Mouse (Mus musculus) gastrocnemius, postnatal 25 days (tissue): Measurements from ENCODE around the gene Lamb1. TPM values are rescaled to one million over a fixed set of nuclear protein-coding genes. Genes with fewer than 3 reads are reported as not detected.

Source experiments
- DNase-seq: peaks from one replicate; pipeline ENCODE4 v3.0.0; 2022
- long read RNA-seq, 2 experiments: library from polyadenylated mRNA; stranded (forward); transcript quantifications; one replicate each; pipeline ENCODE4 v2.0.0; 2021
- total RNA-seq, 2 experiments: library from RNA; stranded (reverse); gene quantifications; 1 replicate in 1 of 2; 2 replicates in 1 of 2; pipeline ENCODE4 v1.2.3; 2021

The Lamb1 gene
- total RNA-seq = 10 to 100 TPM; 31.7 to 32.2 TPM
- long read RNA-seq, experiment 1, full-length matches to known transcripts = 3 of 11 reads
- long read RNA-seq, experiment 1, partial matches to known transcripts = 5 of 11 reads
- long read RNA-seq, experiment 1, other reads (novel, unspliced or antisense) = 3 of 11 reads
- long read RNA-seq, experiment 2, full-length matches to known transcripts = 4 of 15 reads
- long read RNA-seq, experiment 2, partial matches to known transcripts = 8 of 15 reads
- long read RNA-seq, experiment 2, other reads (novel, unspliced or antisense) = 3 of 15 reads

DNA sequence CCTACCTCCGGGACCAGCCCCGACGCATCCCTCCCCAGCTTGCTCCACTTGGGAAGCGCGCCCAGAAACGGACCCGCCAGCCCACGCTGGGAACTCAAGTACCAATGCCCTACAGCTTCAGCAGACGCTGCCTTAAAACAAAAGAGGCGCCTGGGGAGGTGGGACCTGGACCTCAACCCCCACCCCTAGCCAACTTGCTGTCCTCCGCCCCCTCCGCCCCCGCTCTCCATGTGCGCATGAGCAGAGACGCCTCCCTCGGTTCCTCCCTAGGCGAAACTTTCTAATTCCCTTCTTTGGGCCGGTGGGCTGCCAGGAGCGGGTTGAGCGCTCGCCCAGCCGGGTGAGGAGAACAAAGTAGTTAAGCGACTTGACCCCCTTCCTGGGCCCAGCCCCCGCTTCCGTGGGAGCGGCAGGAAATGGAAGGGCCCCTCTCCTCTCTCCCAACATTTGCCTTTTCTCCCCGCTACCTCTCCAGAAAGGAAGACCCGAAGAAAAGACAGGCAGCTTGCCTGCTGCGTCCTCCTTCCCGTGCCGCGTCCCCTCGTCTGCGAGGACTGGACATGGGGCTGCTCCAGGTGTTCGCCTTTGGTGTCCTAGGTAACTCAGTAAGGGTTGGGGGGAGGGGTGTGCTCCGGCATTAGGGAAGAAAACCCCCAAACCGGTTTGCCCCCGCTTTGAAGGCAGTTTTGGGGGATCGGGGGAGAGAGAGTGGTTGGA is at the start of gene Lamb1:
TSS of gene Lamb1 (plus strand) at position 230 of the 717 bp plus-strand sequence.
- peak; percentile 66 for DNase-seq

DNA sequence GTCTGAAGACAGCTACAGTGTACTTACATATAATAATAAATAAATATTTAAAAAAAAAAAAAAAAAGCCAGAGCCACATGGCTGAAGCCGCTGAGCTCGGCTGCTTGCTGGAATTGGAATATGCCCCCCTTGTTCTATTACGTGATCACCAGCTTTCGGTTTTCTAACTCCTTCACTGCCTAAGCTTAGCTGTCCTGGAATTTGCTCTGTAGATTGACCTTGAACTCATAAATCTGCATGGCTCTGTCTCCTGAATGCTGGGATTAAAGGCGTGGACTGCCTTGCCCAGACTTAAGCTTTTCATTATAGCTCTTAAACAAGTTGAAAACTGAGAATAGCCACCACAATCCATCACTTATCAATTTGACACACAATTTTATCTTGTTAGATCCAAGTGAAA is 47.8 kb upstream of the Lamb1 start:
- no peak for DNase-seq

DNA sequence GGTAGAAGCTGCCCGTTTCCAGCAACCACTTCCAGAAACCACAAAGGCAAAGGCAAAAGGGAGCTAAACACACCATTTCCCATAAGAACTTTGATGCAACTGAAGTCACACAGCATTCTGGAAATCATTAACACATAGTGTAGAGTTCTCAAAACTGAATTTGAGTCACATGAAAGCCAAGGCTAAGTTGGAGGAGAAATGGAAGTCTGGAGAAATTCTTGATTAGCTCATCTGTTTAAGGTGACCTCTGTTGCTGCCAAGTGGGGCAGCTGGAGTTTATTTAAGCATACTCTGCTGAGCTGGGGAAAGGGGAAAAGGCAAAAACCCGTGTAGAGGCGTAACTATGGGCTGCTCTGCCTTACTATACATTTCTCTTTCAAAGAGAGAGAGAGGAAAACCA is 46.3 kb upstream of the Lamb1 start:
- DNase-seq = no peak

DNA sequence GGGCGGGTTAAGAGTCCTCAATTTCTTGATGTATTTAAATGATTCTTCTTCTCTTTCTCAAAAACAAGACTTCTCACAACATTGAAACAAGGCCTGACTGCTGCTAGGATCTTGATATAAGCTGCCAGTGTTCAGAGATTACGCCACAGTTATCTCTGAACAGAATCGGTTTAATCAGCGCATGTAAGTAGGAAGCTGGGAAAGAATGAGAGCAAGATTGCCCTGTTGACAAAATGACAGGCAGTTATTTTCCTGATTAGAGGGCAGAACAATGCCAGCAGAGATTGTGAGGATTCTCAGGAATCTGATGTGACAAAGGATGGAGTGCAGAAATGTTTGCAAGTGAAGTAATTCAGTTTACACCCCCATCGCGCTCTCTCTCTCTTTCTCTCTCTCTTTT is 43.5 kb upstream of the Lamb1 start:
- DNase-seq = no peak

DNA sequence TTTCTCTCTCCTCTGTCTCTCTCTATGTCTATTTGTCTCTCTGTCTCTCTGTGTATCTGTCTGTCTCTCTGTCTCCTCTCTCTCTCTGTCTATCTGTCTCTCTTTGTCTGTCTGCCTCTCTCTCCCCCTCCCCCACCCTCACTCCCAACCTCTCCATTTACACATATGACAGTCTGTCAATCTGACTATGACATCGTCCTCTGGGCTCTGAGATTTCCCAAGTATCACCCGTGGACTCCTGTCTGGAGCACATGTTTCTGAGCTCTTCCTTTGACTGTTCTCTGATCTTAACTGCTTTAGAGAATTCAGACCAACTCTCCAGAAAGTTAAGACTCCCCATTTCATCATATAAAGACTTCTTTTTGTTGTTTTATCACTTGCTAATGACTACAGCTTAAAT is 42.8 kb upstream of the Lamb1 start:
- no peak for DNase-seq

DNA sequence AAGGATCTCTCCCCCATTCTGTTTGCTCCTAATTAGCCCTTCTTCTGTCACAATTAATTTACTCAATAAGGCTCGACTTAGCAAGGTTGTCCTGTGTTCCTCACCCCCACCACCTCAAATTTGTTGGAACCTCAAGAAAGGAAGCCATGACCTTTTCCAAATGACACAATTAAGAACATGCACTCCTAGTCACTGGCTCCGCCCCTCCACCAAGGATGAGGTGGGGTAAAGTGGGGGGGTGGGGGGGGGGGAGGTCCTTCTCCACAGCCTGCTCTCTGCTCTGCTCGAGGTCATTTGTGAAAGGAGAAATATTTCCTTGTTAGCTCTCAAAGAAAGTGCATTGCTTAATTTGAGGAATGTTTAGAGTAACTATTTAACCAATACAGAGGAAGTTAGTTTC is 42.3 kb upstream of the Lamb1 start:
- no peak for DNase-seq

DNA sequence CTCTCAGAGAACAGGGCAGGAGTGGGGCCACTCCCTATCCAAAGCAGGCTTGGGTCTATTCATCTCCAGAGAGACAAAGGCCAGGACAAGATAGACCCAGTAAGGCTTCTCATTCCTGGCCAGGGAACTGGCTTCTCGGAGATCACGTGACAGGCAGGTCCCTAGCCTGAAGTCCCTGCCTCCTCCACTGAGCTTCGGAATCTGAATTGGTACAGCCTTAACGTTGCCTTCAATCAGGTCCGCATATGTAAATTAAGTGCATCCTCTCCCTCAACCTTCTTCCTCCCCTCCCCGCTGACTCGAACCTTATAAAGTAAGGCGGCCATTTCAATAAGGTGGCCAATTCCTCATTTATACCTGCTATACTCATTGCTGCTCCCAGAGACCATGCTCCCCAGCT is 39.6 kb upstream of the Lamb1 start:
- no peak for DNase-seq

DNA sequence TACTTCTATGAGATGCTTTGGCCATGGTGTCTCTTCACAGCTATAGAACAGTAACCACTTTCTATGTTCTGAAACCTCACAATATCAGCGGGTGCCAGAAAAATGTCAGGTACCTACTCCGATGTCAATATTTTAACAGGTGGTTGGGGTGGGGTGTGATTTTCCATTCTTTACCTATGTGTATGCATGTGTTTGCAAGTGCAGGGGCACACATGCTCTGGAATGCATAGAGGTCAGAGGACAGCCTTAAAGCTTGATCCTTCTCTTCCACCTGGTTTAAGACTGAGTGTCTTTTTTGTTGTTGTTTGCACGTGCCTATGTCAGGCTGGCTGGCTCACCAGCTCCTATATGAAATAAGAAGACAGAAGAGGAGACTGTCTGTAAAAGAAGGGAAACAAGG is 37.9 kb upstream of the Lamb1 start:
- DNase-seq = no peak

DNA sequence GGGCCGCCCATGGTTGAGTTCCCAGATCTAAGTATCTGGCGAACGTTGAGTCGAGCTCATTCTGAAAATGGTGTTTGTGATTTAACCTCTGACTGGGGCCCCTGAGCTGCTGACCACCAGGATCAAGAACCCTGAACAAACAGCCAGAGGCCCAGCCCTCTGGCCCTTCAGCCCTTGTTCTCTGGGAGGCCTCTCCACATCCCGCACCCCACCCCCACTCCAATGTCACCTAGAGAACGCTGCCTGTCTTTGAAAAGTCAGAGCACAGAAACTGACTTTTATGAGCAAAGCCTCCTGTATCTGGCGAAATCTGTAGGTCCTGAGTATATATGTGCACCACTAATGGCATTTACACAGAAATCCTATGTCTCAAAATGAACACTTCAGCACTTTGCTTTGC is 36.2 kb upstream of the Lamb1 start:
- DNase-seq = no peak

DNA sequence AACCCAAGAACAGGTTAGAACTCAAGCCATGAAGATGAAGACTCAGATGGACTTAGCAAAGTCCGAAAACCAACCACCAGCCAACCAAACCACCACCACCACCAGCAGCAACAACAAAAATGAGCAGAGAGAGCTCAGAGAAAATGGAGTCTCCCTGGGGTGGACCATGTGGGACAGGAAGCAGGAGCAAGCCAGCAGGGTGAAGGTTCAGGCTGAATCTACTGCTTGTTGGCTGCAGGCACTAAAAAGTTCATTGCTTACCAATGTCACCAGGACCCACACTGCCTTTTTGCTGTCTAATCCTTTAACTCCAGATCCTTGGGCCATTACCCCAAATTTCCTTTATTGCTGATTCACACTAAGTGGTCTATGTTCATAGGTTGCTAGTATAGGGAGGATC is 32.4 kb upstream of the Lamb1 start:
- no peak for DNase-seq

DNA sequence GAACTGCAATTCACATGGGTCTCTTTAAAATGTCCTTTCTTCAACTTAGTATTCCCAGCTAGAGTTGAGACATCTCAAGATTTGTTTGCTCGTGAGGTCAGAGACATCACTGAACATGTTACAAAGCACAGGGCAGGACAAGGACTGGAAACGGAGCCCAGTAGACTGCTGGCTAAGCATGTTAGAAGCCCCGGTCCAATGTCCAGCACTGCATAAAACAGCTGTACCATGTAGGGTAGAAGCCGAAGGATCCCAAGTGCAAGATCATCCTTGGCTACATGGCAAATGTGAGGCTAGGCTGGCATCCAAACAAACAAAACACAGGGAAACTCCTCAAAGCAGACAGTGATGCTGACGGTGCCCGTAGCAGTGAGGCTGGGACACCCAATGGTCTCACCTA is 30.0 kb upstream of the Lamb1 start:
- no peak for DNase-seq

DNA sequence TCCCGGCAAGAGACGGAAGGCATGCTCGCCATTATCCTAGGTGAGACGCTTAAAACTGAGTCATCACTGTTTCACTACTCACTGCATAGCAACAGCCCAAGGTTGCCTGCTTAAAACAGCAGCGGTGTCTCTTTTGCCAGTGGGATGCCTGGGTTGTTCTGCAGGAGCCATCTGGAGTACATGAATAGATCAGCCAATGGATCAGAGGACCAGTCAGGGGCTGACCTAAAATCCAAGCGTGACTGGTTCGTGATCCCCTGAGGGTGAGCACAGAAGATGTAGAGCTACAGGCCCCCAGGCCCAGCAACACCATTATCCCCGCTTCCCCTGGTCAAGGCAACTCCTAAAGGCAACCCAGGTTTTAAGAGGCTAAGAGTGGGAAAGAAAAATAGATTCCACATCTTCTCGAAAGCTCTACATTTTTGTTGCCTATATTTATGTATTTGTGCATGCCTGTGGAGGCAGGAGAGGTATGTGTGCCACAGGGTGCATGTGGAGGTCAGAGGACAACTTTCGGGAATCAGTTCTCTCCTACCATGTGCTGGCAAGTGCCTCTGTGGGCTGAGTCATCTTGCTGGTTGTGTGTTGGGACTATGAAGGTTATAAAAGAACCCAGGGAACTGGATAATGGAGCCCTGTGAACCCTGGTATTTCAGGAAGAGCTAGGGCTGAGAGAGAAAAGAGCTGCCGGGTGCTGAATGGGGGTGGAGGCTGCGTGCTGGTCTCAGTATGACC is 28.0 kb upstream of the Lamb1 start:
- DNase-seq = no peak

DNA sequence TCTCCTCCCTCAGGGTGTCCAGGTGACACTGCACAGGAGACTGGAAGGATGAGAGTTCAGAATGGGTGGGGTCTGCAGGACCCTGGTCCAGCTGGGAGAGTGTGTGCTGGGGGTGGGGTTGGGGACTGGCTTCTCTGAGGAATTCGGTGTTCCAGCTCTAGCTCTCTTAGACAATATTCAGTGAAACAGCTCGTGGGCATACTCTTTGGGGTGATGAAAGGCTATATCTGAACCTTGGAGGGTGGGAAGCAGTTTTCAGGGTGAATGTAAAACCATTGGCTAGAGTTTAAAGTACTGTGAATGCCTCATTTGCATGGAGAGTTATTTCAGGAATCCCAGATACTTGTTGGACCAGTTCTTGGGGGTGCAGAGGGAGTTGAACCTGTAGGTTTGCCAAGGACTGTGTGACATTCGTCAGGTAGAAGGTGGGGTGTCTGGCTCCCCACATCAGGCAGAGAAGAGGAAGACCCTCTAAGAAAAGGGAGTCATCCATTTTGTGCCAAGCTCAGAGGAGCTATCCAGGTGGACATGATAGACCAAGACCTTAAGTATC is 25.9 kb upstream of the Lamb1 start:
- no peak for DNase-seq

DNA sequence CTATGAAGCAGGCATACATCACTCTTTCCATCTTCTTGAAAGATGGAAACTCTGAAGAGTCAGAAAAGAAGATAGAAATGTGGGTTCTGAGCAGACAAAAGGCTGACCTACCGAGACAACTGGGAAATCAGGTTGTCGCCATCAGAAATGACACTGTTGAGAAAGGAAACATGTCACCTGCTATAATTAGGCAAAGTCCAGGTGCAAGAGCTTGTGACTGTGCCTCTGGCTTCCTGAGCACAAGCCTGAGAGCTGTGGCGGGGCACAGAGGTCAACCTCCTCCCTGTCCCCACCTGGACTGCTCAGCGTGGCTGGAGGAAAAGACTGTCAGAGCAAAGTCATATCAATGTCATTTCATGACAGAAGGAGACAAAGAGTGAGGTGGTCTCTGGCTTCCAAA is 25.2 kb upstream of the Lamb1 start:
- no peak for DNase-seq

DNA sequence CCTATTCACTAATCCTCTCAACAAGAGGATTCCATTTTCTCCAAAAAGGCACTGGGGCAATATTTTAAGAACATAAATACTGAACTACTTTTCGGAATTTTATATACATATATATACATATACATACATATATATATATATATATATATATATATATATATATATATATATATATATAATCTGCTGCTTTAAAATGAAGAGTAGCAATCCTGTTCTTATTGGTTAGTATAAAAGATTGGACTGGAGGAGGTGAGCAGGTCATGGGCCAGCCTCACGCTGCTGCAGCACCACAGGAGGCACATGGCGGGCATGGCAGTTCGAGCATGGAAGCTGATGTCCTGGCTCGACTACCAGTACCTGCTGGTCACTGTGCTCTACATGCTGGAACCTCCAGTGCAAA is 24.6 kb upstream of the Lamb1 start, which contains the start of gene Gm6993:
TSS of gene Gm6993 (plus strand) at position 301 of the 400 bp plus-strand sequence.
- no peak for DNase-seq

DNA sequence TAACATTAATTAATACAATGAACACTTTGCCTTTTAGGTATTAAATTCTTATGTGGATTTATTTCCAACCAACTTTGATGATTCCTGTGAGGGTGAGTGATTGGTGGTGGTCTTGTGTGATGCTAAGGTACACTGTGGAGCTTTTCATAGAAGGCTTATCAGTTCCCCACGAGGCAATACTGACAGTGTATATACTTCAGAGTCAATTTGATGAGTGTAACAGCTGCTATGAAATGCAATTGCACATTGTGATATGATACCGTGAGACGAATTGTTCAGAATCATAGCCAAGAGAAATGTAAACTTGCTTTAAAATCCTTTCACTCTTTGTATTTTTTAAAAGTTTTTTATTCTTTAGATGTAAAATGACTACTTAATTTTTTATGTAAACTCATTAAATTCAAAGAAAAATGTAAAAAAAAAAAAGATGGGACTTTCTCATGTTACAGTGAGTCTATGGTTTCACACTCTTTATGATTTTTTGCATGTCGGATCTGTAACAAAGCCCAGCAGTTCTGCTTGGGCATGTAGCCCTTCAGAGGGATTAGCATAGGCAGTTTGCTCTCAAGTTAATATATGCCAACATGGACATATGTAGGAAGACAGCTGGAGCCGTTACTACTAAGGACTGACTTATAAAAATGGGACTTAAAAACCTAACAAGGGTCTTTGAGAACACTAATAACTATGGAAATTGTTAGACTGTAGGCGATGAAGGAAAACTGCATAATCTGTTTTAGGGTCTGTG is 23.3 kb upstream of the Lamb1 start:
- no peak for DNase-seq

DNA sequence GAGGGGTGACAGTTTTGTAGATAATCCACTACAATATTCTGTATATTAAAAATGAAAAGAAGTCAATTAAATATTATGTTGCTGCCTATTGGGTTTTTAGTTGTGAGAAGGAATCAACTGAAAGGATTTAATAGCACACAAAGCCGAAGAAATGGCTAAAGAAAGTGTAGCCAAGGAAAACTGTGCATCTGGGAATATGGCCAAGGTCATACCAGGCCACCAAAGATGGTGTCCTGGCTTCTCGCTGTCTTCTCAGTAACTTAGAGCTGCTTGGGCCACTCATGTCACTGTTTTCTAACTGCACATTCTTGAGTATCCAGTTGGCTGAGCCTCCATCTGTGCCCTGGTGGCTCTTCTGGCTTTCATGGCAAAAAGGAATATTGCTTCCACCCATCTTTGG is 21.0 kb upstream of the Lamb1 start:
- no peak for DNase-seq

DNA sequence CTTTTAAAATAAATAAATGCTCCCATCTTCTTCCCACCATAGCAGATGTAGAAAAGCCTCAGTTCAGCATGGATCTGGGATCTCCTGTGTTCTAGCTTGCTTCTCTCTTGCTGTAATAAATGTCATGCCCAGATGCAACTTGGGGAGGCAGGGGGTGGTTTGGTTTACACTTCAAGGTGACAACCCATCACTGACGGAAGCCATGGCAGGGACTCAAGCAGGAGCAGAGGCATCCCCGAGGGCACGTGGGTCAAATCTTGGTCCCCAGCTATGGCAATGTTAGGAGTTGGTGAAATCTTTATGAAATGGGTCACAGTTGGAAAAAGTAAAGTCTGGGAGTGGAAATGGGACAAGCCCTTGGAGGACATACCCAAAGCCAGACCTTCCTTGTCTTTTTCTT is 20.3 kb upstream of the Lamb1 start:
- no peak for DNase-seq

DNA sequence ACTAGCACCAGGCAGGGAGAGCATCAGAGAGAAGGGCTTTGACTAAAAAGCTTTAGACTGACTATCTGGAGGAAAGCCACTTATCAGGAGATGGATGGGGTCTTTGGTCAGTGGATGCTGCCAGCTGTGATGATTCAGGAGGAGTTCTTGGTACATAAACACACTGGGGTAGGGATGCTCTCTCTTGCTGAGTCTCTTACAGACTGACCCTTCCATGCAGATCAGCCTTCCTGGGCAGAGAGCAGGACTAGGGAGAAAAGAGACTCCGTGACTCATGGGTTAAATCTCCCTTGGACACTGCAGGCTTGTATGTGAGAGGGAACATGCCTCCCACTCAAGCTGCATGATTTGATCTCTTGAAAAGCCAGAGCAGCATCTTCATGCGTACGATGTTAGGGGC is 18.9 kb upstream of the Lamb1 start:
- DNase-seq = no peak

DNA sequence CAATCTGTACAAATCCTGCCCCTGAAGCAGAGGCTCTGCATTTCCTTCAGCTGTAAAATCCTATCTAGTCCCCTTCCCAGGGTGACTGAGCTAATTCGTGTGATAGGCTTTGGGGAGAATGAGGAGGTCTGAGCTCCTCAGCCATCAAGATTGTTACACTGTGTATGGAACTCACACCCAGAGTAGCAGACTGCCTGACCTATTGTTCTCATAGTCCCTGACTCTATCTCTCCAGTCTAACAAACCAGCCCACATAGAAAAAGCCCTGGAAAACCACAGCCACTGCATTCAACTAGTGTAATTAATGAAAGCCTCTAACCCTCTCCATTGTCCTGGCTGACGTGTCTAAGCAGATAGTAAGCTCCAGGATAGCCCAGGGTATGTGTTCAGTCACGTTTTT is 18.4 kb upstream of the Lamb1 start:
- no peak for DNase-seq

DNA sequence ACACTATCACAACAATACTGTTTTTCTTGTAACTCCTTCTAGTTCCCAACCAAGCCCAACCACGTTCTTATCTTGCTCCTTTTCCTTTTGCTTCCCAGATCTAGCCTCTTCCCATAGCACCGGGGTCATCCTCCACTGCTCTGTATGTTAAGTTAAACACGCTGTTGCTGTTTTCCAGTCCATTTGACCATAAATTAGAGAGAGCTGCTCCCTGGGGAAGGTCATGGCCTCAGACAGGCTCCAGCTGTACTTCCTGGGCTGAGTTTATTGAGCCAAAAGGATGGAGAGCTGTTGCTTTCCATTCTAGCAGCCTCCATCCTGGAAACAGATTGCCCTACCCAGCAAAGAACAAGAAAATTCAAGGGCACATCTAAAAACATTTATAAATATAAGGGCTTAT is 16.9 kb upstream of the Lamb1 start:
- no peak for DNase-seq

DNA sequence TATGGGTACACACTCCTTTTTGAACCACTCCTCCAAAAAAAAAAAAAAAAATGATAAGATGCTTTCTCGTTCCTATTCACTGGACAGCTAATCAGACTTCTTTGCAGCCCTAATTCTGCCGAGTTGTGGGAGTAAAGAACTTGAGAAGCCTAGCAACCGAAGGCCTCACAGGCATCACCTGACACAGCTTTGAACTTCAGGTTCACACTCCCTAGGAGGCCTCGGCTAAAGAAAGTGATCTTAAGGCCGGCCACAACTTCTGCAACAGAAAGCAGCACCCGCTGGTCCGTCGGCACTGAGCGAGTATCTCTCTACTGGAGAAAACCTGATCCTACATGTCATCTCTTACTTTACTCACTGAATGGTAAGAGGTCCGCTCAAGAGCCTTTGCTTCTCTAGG is 16.4 kb upstream of the Lamb1 start:
- DNase-seq = no peak
